Mouse (Mus musculus): ENCODE measurements at regions not wholly inside any gene's neighbourhood (a gene's known extent, or its start where the extent isn't known, plus 50 kb on each side); places are given as distances from the start of the nearest gene placed in this dataset.

DNA sequence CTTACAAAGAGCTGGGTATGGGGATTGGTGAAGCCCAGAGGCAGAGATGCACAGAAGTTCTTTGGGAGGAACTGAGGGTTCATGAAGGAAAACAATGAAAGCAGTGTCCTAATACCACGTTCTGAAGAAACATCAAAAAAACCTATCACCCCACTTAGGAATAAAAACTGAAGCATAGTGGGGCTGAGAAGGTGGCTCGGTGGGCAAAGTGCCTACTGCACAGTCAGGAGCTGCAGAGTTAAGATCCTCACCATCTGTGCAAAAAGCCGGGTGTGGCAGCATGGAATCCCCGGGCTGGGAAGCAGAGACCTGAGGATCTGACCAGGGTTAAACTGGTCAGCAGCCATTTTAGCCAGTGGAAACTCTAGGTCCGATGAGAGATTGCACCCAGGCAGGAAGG is 106.1 kb upstream of the Smad1 start:
- TF ChIP-seq CTCF (IDR thresholded peaks at IDR 0.05; ENCODE audit: insufficient read depth, low read length) = no peak
- no peak for TF ChIP-seq POLR2A (IDR thresholded peaks at IDR 0.05; ENCODE audit: borderline replicate concordance, extremely low read depth, low read depth, low read length)

Data from lung, adult 2 months (tissue).